Mouse (Mus musculus) C2C12 (cell line): ENCODE results near the gene Ralgps2. TPM values are rescaled to one million over a fixed set of nuclear protein-coding genes. Genes with fewer than 3 reads are reported as not detected.

Experiments used
- H3K27me3 ChIP-seq: one replicate; pipeline ENCODE4 v1.6.1; 2011; ENCODE audit not compliant: control insufficient read depth, insufficient read depth, insufficient read length
- H3K36me3 ChIP-seq: one replicate; pipeline ENCODE4 v1.6.1; 2011; ENCODE audit not compliant: control insufficient read depth, insufficient read depth
- H3K4me3 ChIP-seq: one replicate; pipeline ENCODE4 v1.5.1; 2011; ENCODE audit warnings: mild to moderate bottlenecking, control low read depth; ENCODE audit not compliant: poor library complexity, insufficient read depth, severe bottlenecking
- H3K79me2 ChIP-seq: one replicate; pipeline ENCODE4 v1.6.1; 2011; ENCODE audit not compliant: control insufficient read depth, insufficient read depth
- H3K79me3 ChIP-seq: one replicate; pipeline ENCODE4 v1.6.1; 2011; ENCODE audit warnings: low read depth, control low read depth
- H3ac ChIP-seq: one replicate; pipeline ENCODE3; 2011; ENCODE audit warnings: low read depth; ENCODE audit not compliant: control insufficient read depth, insufficient read length
- CEBPB ChIP-seq: IDR thresholded peaks from one replicate; pipeline ENCODE4 v1.6.1; 2011; ENCODE audit warnings: low read depth, mild to moderate bottlenecking, control low read depth, moderate library complexity
- CTCF ChIP-seq: IDR thresholded peaks from one replicate; pipeline ENCODE4 v1.5.1; 2011; ENCODE audit not compliant: control insufficient read depth, insufficient read depth, insufficient read length
- FOSL1 ChIP-seq: IDR thresholded peaks from one replicate; pipeline ENCODE4 v1.8.0; 2011; ENCODE audit warnings: mild to moderate bottlenecking, low read length; ENCODE audit not compliant: poor library complexity, insufficient read depth, severe bottlenecking
- MAX ChIP-seq: IDR thresholded peaks from one replicate; pipeline ENCODE4 v1.6.1; 2011; ENCODE audit warnings: mild to moderate bottlenecking, control low read depth
- MYOD1 ChIP-seq: IDR thresholded peaks from one replicate; pipeline ENCODE4 v1.6.1; 2011; ENCODE audit warnings: low read depth; ENCODE audit not compliant: control insufficient read depth, insufficient read length
- MYOG ChIP-seq: IDR thresholded peaks from one replicate; pipeline ENCODE4 v1.6.1; 2011; ENCODE audit not compliant: control insufficient read depth, insufficient read length; ENCODE audit errors: extremely low read depth
- USF1 ChIP-seq: IDR thresholded peaks from one replicate; pipeline ENCODE4 v1.6.1; 2011; ENCODE audit warnings: low read depth, mild to moderate bottlenecking, control low read depth, moderate library complexity
- polyA plus RNA-seq: library from polyadenylated mRNA; unstranded; fragments of >200 nt; fragmentation: generic; extraction: Trizol; gene quantifications from one replicate; pipeline ENCODE4 v1.2.1, GENCODE M21; 2012; ENCODE audit warnings: missing spikeins

The Ralgps2 gene
- polyA plus RNA-seq, 1 experiment = 6.4 TPM

GRCm38 (mm10) chr1:156981975-156982374 is 42.5 kb upstream of the Ralgps2 start:
- Histone ChIP-seq H3K79me3 (no peaks in the 10 kb centered on the region), H3K79me2 (no peaks in the 10 kb centered on the region), H3K27me3 (no peaks in the 10 kb centered on the region), H3K36me3 (no peaks in the 10 kb centered on the region), H3K4me3 (no peak overlapping the region), H3ac (no peak overlapping the region)
- no peak for TF ChIP-seq MYOD1
- TF ChIP-seq USF1 = no peak
- TF ChIP-seq MAX = no peak
- no peak for TF ChIP-seq FOSL1
- TF ChIP-seq CTCF = no peak
- TF ChIP-seq MYOG = no peak
- no peak for TF ChIP-seq CEBPB

GRCm38 (mm10) chr1:156979722-156980121 is 40.3 kb upstream of the Ralgps2 start:
- H3K36me3 ChIP-seq = no peaks in the 10 kb centered on the region
- H3K4me3 ChIP-seq = no peak overlapping the region
- no peaks in the 10 kb centered on the region for H3K79me3 ChIP-seq
- no peaks in the 10 kb centered on the region for H3K79me2 ChIP-seq
- H3ac ChIP-seq = no peak overlapping the region
- no peaks in the 10 kb centered on the region for H3K27me3 ChIP-seq
- no peak for TF ChIP-seq MYOG
- no peak for TF ChIP-seq MAX
- no peak for TF ChIP-seq USF1
- no peak for TF ChIP-seq MYOD1
- no peak for TF ChIP-seq CTCF
- TF ChIP-seq FOSL1 = no peak
- no peak for TF ChIP-seq CEBPB

GRCm38 (mm10) chr1:156978656-156979055 is 39.2 kb upstream of the Ralgps2 start:
- Histone ChIP-seq H3K79me3 (no peaks in the 10 kb centered on the region), H3K36me3 (no peaks in the 10 kb centered on the region), H3K4me3 (no peak overlapping the region), H3K79me2 (no peaks in the 10 kb centered on the region), H3K27me3 (no peaks in the 10 kb centered on the region), H3ac (no peak overlapping the region)
- no peak for TF ChIP-seq CTCF
- no peak for TF ChIP-seq USF1
- no peak for TF ChIP-seq MAX
- TF ChIP-seq MYOD1 = no peak
- no peak for TF ChIP-seq MYOG
- TF ChIP-seq FOSL1 = no peak
- TF ChIP-seq CEBPB = no peak

- Histone ChIP-seq H3K4me3 (no peak overlapping the region), H3K27me3 (no peaks in the 10 kb centered on the region), H3K36me3 (no peaks in the 10 kb centered on the region), H3K79me2 (no peaks in the 10 kb centered on the region), H3ac (no peak overlapping the region), H3K79me3 (no peaks in the 10 kb centered on the region)
- no peak for TF ChIP-seq CTCF
- no peak for TF ChIP-seq MYOG
- TF ChIP-seq MYOD1 = no peak
- no peak for TF ChIP-seq CEBPB
- TF ChIP-seq USF1 = no peak
- TF ChIP-seq MAX = no peak
- no peak for TF ChIP-seq FOSL1
Measured at GRCm38 (mm10) chr1:156973857-156974256, 34.4 kb upstream of the Ralgps2 start.

- Histone ChIP-seq H3K36me3 (no peaks in the 10 kb centered on the region), H3K79me3 (no peaks in the 10 kb centered on the region), H3K27me3 (no peaks in the 10 kb centered on the region), H3ac (no peak overlapping the region), H3K4me3 (no peak overlapping the region), H3K79me2 (no peaks in the 10 kb centered on the region)
- TF ChIP-seq MAX (no peak), CEBPB (no peak), FOSL1 (no peak), MYOG (no peak), USF1 (no peak), MYOD1 (no peak), CTCF (no peak)
Measured at GRCm38 (mm10) chr1:156972391-156972790, 33.0 kb upstream of the Ralgps2 start.

GRCm38 (mm10) chr1:156971206-156971811 is 31.9 kb upstream of the Ralgps2 start:
- Histone ChIP-seq H3K36me3 (no peaks in the 10 kb centered on the region), H3K4me3 (no peak overlapping the region), H3ac (no peak overlapping the region), H3K27me3 (no peaks in the 10 kb centered on the region), H3K79me3 (no peaks in the 10 kb centered on the region), H3K79me2 (no peaks in the 10 kb centered on the region)
- TF ChIP-seq MAX = no peak
